Mouse (Mus musculus) embryonic stem cell, embryonic (primary cell): Measurements from ENCODE around the gene Tmem189.

ENCODE experiments used
- CTCF ChIA-PET, 4 experiments: fragments of 300-600 bp in 2 of 4; fragments of 350-600 bp in 2 of 4; sonication (Branson Sonifier 250); formaldehyde crosslinking; loops; one replicate each; lab custom pipeline; 2022; ENCODE audit warnings: inconsistent platforms in 2 of 4; lab: Charles Lee
- POLR2A ChIA-PET, 4 experiments: fragments of 300-600 bp in 2 of 4; fragments of 350-600 bp in 2 of 4; sonication (Branson Sonifier 250); formaldehyde crosslinking; loops; one replicate each; lab custom pipeline; 2022; ENCODE audit warnings: antibody characterized with exemption in 4 of 4, inconsistent platforms in 1 of 4; lab: Charles Lee

Tmem189 gene

DNA sequence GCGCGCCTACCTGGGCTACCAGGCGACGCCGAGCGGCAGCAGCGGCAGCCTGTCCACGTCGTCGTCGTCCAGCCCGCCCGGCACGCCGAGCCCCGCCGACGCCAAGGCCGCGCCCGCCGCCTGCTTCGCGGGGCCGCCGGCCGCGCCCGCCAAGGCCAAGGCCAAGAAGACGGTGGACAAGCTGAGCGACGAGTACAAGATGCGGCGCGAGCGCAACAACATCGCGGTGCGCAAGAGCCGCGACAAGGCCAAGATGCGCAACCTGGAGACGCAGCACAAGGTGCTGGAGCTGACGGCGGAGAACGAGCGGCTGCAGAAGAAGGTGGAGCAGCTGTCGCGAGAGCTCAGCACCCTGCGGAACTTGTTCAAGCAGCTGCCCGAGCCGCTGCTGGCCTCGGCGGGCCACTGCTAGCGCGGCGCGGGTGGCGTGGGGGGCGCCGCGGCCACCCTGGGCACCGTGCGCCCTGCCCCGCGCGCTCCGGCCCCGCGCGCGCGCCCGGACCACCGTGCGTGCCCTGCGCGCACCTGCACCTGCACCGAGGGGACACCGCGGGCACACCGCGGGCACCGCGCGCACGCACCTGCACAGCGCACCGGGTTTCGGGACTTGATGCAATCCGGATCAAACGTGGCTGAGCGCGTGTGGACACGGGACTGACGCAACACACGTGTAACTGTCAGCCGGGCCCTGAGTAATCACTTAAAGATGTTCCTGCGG lies at the start of gene Tmem189:
Gene Tmem189 (minus strand): TSS at position 322 of the 718 bp plus-strand sequence.
- POLR2A ChIA-PET: interaction anchor here (0.6 to 4.5 kb wide), 12 partner anchors 9 to 1880 kb away, joined by 3 to 12 read pairs (median 3); no protein-coding TSS in a partner anchor
- CTCF ChIA-PET: interaction anchor here in 3 of 4 experiments (1.0 to 1.9 kb wide), 5 partner anchors 9 to 205 kb away, joined by 3 to 10 read pairs (median 7); no protein-coding TSS in a partner anchor

DNA sequence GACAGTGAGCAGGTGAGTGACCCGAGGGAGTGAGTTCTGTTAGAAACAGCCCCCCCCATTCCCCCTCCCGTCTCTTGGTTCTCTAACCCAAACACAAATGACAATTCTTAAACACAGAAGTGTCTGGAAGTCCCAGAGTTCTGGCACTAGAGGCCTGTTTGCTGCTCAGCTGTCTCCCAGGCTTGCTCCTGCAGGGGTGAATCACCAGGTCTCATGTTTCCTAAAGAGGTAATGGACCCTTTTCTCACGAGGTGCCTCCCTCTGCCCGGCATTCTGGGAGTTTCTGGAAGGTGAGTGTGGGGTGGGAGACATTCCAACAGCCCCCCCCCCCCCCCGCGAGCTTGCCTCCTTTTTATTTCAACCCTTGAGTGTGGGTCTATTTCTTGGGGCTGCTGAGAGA lies 49.4 kb upstream of the Tmem189 start:
- POLR2A ChIA-PET: interaction anchor here in 3 of 4 experiments (0.6 to 2.5 kb wide), 10 partner anchors 8 to 1025 kb away, joined by 3 to 14 read pairs (median 4); no protein-coding TSS in a partner anchor
- CTCF ChIA-PET: interaction anchor here (0.5 to 1.1 kb wide), 11 partner anchors 23 to 467 kb away, joined by 3 to 6 read pairs (median 4); no protein-coding TSS in a partner anchor

DNA sequence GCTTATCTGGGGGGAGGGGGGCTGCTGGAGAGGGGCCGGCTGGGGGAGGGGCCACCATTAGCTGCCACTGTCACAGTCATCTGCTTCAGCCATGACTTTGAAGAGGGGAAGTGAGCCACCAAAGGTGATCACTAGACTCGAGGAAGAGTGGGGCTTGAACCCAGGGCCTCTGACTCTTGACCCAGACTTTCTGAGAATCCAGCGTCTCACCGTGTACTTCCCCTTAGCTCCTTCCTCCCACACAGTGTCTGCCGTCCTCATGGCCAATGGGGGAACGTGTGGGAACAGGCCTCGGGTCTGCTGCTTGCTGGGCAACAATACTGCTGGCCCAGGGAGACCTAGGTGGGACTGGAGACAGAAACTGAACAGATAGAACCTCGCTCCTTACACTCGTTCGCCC lies 45.2 kb upstream of the Tmem189 start:
- CTCF ChIA-PET: interaction anchor here in 1 of 4 experiments (0.6 kb wide), 1 partner anchor 55 kb away, joined by 3 read pairs; no protein-coding TSS in a partner anchor
- POLR2A ChIA-PET: interaction anchor here in 2 of 4 experiments (0.7 to 1.2 kb wide), 2 partner anchors 11 to 129 kb away, joined by 3 read pairs; no protein-coding TSS in a partner anchor

DNA sequence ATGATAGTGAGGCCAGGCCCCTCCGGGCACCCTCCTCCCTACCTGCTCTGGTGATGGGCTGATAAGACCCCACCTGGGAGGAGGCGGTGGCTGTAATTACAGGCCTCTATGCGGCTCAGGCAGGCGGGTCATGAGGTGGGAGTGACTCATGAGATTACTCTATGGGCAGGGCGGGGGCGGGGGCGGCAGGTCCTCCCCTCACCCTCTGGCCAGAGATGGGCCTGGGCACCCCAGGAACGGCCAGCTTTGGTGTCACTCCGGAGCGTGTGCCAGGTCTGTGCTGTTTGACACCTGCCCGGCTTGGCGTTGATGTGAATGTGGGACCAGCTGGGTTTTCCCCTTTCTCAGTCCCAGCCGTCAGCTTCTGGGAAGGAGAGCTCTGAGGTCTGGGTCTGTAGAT lies 41.5 kb upstream of the Tmem189 start:
- CTCF ChIA-PET: interaction anchor here in 2 of 4 experiments (0.6 to 1.8 kb wide), 2 partner anchors 50 to 164 kb away, joined by 3 to 5 read pairs; no protein-coding TSS in a partner anchor
- POLR2A ChIA-PET: interaction anchor here in 1 of 4 experiments (1.3 kb wide), 1 partner anchor 23 kb away, joined by 3 read pairs; no protein-coding TSS in a partner anchor

DNA sequence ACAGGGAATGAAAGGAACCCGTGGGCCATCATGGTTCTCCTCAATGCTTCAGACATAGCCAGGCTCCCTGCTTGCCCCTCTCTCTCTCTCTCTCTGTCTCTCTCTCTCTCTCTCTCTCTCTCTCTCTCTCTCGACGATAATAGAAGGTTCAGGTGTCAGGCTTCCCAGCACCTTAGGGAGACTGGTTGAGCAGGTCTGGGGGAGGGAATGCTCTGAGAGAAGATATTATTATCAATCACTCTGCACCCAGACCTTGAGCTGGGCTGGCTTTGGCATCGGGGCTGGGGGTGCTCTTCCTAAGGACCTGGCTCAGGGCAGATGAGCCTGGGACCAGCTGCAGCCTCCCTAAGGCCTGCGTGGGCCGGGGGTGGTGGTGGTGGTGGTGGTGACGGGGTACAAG lies 40.4 kb upstream of the Tmem189 start:
- ChIA-PET CTCF (interaction anchor here in 2 of 4 experiments (0.7 to 1.3 kb wide), 3 partner anchors 36 to 899 kb away, joined by 3 to 4 read pairs (median 3); no protein-coding TSS in a partner anchor), POLR2A (interaction anchor here in 2 of 4 experiments (0.7 to 1.3 kb wide), 4 partner anchors 22 to 510 kb away, joined by 3 read pairs; no protein-coding TSS in a partner anchor)

DNA sequence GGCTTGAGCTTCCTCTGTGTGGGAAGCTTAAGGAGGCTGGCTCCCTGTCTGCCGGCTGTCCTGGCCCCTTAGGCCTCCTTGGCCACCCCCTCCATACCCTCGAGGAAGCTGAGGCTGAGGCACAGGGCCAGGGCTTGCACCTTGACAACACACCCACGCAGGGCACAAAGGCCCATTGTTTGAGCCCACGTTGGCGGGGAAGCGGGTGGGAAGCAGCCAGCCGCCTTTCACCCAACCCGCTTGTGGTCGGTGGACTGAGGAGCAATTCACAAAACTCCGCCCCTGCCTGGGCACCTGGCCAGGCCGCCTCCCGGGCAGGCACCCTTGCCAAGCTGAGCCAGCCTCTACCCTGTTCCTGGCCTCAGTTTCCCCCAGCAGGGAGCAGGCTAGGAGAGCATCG lies 37.5 kb upstream of the Tmem189 start:
- ChIA-PET CTCF (interaction anchor here in 2 of 4 experiments (0.5 to 0.7 kb wide), 3 partner anchors 92 to 297 kb away, joined by 3 read pairs; no protein-coding TSS in a partner anchor), POLR2A (interaction anchor here in 2 of 4 experiments (0.5 to 1.1 kb wide), 2 partner anchors 12 to 93 kb away, joined by 3 to 4 read pairs; no protein-coding TSS in a partner anchor)

DNA sequence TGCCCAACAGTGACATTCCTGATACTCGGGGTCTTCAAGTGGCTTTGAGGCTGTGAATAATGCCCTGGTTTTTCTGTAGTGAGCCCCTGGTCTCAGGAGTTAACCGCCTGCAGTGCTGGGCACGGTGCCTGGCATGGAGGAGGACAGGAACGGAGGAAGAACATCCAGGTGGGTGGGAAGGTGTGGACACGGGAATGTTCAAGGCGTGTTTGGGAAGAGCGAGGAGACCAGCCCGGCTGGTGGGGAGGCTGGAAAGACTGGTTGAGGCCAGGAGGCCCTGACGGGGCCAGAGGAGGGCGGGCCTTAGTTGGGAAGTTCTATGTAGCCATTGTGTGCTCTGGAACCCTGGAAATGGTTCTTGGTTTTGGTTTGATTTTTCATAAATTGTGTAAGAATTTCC lies 36.3 kb upstream of the Tmem189 start:
- ChIA-PET POLR2A (no interaction called here), CTCF (no interaction called here)

DNA sequence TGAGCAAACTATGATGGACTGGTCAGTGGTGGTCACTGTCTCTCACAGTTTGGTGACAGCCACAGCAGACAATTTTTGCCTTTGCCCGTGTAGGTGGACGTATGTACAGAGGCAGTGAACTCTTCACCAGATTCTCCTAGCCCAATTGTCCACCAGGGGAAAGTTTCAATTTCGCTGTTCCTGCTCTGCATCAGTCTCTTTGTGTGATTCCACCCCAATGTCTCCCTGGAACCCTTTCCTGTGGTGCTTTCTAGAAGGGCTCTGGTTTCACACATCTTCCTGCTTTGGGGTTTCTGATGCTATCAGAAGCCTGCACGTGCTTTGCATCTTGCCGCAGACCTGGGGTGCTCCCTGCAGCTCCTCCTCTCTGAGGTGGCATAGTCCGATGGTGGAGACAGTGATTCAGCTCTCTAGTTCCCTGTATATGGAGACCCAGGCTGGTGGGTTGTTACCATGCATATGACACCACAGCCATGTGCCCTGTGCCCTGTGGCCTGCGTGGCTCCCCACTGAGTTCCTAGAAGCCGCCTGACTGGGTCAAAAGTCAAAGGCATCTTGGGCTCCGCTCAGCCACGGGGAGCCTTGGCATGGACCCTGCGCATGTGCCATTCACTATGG lies 34.1 kb upstream of the Tmem189 start:
- POLR2A ChIA-PET: interaction anchor here in 1 of 4 experiments (1.4 kb wide), 1 partner anchor 171 kb away, joined by 3 read pairs; no protein-coding TSS in a partner anchor
- CTCF ChIA-PET: no interaction called here

DNA sequence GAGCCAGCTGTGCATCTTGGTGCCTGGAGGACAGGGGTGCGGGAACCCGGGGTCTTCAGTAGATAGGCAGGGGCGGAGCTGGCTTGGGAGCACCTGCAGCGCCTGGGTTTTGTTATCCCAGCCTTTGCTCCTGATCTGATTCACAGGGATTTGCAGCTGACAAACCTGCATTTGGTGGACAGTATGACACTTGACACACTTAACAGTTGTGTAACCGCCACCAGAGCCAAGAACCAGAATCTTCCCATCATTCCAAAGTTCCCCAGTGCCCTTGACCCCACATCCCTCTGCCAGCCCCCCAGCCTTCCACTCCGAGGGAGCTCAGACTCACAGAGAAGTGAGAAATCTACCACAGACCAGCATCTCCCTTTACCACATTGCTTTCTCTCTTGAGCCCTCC lies 32.9 kb upstream of the Tmem189 start:
- POLR2A ChIA-PET: no interaction called here
- CTCF ChIA-PET: no interaction called here

DNA sequence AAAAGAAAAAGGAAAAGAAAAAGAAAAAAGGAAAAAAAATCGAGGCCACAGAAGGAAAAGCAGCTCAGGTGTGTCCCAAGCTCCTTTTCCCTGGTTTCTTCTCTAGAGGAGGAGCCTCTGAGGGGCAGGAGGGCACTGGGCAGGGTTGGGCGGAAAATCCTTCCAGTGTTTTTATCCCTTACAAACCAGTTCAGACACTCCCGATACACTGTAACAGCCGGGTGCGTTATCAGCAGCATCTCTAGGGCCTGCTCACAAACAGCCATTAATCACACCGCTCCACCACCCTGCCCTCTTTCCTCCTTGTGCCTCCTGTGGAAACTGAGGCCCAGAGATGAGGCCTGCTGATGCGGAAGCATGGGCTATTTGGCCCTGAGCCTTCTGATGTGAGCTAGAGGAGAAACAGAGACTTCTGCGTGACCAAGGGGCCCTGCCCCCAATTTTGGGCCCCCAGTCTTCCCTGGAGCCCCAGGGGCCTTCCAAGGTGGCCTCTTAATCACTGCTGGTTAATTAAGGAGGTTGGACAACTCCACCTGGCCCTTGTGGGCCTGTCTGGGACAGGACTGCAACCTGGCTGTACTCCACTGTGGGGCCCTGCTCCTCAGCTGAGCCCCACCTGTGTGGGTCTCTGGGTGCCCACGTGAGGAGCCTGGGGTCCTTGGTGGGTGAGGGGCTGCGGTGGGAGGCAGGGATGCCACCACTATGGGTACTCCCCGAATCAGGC lies 31.7 kb upstream of the Tmem189 start:
- CTCF ChIA-PET: interaction anchor here in 1 of 4 experiments (0.6 kb wide), 1 partner anchor 41 kb away, joined by 3 read pairs; no protein-coding TSS in a partner anchor
- POLR2A ChIA-PET: interaction anchor here in 3 of 4 experiments (0.5 to 1.5 kb wide), 5 partner anchors 10 to 1126 kb away, joined by 3 to 7 read pairs (median 3); no protein-coding TSS in a partner anchor

DNA sequence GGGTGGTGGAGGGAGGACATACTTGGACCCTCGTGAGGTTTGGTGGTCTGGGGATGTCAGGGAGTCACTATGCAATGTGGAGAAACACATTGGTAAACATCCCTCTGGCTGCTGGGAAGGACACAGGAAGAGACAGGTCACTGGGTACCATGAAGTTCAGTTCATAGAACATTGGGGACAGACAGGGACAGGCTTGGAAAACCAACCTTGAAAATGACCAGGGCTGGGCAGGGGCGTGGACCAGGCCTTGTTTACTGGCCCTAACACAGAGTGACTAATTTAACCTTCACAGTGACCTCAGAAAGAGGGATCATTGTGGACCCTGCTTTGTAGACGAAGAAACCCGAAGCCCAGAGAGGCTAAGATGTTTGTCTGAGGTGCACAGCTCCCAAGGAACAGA lies 29.9 kb upstream of the Tmem189 start:
- ChIA-PET CTCF (interaction anchor here in 3 of 4 experiments (0.6 to 1.2 kb wide), 3 partner anchors 34 to 39 kb away, joined by 3 to 7 read pairs (median 4); no protein-coding TSS in a partner anchor), POLR2A (interaction anchor here in 1 of 4 experiments (1.5 kb wide), 1 partner anchor 9 kb away, joined by 3 read pairs; no protein-coding TSS in a partner anchor)

DNA sequence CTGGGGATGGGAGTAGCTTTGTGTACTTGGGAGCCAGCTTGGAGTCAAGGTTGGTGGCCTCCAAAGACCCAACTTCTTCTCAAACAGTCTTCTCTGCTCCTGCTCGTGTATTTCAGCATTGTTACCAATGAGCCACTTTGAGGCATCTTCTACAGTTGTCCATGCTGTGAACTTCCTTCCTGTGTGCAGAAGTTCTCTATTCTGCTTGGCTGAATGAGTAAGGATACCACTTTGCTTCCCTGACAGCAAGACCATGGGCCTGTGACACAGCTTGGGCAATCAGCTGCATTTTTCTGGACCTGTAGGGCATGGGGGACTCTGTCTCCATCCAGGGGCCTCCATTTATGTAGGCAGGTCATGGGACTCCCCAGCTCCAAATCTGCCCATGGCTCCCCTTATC lies 27.6 kb upstream of the Tmem189 start:
- ChIA-PET POLR2A (interaction anchor here in 3 of 4 experiments (0.6 to 1.0 kb wide), 3 partner anchors 62 to 1104 kb away, joined by 3 read pairs; no protein-coding TSS in a partner anchor), CTCF (no interaction called here)

DNA sequence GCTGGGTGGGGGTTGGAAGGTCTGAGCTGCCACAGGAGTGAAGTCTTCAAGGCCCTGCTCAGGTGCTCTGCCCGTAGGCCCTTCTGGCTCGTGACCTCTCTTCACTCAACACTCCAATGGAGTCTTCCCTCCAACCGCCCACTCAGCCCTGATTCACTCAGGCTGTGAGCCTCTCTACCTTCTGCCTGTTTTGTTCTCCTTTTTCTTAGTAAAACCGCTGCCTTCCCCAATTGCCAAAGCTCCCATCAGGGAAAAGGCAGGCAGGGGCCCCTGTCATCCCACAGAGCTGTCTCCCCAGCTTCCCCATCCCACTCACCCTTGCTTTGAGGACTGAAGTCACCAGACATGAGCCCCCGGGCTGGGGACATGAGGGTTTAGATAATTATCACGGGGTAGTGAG lies 25.4 kb upstream of the Tmem189 start:
- ChIA-PET POLR2A (interaction anchor here in 3 of 4 experiments (0.6 to 2.1 kb wide), 4 partner anchors 10 to 39 kb away, joined by 3 to 5 read pairs (median 3); no protein-coding TSS in a partner anchor), CTCF (interaction anchor here in 2 of 4 experiments (0.7 to 1.0 kb wide), 4 partner anchors 11 to 34 kb away, joined by 3 to 5 read pairs (median 3); no protein-coding TSS in a partner anchor)

DNA sequence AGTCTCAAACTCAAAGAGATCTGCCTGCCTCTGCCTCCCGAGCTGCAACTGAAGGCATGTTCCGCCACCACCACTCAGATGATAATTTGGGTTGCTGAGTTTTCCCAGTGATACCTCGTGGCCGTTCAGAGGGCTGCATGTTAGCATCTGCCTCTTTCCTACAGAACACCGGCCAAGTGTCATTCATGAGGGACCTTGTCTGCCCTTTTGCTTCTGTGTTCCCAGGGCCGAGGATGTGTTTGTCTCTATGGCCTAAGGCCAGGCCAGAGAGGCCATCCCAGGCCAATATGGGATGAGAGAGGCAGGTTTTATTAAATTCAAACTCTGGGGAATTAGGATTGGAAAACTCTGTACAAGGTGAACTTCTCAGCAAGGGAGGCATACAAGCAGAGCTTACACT lies 24.7 kb upstream of the Tmem189 start:
- POLR2A ChIA-PET: interaction anchor here in 3 of 4 experiments (0.7 to 1.5 kb wide), 3 partner anchors 19 to 670 kb away, joined by 3 read pairs; no protein-coding TSS in a partner anchor
- CTCF ChIA-PET: interaction anchor here in 2 of 4 experiments (0.7 to 1.7 kb wide), 5 partner anchors 10 to 622 kb away, joined by 3 to 6 read pairs (median 3); no protein-coding TSS in a partner anchor

DNA sequence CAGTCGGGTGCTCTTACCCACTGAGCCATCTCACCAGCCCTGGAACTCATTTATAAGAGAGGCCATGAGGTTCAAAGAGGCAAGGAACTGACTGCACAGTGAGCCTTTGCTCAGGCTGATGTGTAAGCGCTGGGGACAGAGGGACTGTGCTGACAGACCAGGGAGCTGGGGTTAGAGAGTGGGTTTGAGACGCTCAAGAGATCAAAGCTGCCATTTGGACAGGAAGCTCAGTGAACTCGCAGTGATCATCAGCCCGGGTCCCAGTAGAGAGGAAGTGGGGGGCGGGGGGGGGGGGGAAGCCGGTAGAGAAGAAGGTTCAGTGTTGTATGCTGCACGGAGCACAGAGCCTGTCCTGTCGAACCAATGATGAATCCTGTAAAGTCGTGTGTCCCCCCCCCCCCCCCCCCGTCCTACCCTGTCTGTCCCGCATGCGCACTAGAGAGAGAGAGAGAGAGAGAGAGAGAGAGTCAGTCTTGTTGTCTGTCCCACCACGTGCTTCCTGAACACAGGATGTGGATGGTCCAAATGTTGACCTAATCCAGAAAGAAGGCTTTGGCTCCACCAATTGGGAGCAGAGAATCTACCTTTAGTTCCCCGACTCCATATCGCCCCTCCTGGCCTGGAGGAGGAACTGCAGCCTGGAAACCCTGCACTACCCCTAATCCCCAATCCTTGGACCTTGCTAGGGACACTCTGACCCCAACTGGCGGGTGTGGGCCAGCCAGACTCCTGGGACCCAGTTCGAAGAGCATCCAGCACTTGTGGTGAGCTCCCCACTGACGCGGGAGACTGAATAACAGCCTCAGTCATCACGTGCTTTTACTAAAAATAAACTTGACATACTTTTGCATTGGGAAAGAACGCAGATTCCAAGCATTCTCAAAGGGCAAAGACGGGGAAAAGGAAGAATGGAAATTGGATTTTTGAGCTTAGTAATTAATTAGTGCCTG lies 23.5 kb upstream of the Tmem189 start:
- CTCF ChIA-PET: interaction anchor here in 3 of 4 experiments (0.6 to 1.7 kb wide), 8 partner anchors 31 to 848 kb away, joined by 3 to 6 read pairs (median 4); no protein-coding TSS in a partner anchor
- POLR2A ChIA-PET: interaction anchor here in 3 of 4 experiments (0.7 to 1.2 kb wide), 4 partner anchors 34 to 671 kb away, joined by 3 read pairs; no protein-coding TSS in a partner anchor

DNA sequence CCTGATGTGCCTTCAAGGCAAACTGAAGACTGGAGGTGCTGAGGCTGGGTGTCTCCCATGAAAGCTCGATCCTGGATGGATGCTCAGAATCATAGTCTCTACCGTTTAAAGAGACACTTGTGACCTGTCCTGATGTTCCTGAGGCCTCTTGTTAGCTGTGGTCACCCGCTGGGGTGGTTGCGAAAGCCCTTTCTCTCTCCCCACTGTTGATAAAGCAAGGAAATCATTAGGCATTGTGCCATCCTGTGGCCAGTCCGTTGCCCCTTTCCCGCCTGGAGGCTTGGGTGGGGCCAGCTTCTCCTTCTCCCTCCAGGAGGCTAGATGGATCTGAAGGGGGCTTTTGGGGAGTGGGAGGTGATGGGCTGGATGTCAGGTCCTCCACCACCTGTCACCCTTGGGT lies 21.0 kb upstream of the Tmem189 start:
- ChIA-PET CTCF (interaction anchor here in 2 of 4 experiments (1.1 to 2.3 kb wide), 3 partner anchors 30 to 185 kb away, joined by 5 to 9 read pairs (median 9); no protein-coding TSS in a partner anchor), POLR2A (interaction anchor here in 3 of 4 experiments (0.5 to 1.7 kb wide), 10 partner anchors 9 to 999 kb away, joined by 3 to 4 read pairs (median 3); no protein-coding TSS in a partner anchor)
